Mouse (Mus musculus) brain, embryonic 14.5 days (tissue): ENCODE data around the gene Dedd2.

ENCODE experiments used
- CTCF ChIP-seq: fragments of 200-500 bp; IDR thresholded peaks from 2 replicates; pipeline ENCODE4 v1.5.1; 2012; ENCODE audit warnings: inconsistent platforms, mild to moderate bottlenecking, moderate library complexity, borderline replicate concordance; ENCODE audit not compliant: insufficient read depth, insufficient read length; ENCODE audit errors: extremely low read depth
- POLR2A ChIP-seq: fragments of 200-500 bp; IDR thresholded peaks from 2 replicates; pipeline ENCODE4 v1.6.1; 2012; ENCODE audit warnings: mild to moderate bottlenecking, inconsistent platforms, borderline replicate concordance; ENCODE audit not compliant: poor library complexity, insufficient read depth, insufficient read length, severe bottlenecking; ENCODE audit errors: extremely low read depth

GRCm38 (mm10) chr7:25235526-25235925 lies 15.1 kb upstream of the Dedd2 start:
- TF ChIP-seq POLR2A (no peak), CTCF (no peak)
